Mouse (Mus musculus) lung, adult 10 weeks (tissue): ENCODE results near the gene Nop14. TPM values are rescaled to one million over a fixed set of nuclear protein-coding genes. Genes with fewer than 3 reads are reported as not detected.

Experiments
- polyA plus RNA-seq: library from polyadenylated mRNA; stranded (reverse); fragments of 350-450 nt; fragmentation: Illumina TruSeq; extraction: RNeasy Lipid Tissue Mini Kit (QIAGEN cat#74804); gene quantifications from one replicate; pipeline ENCODE4 v1.2.3, GENCODE M21; 2014; ENCODE audit warnings: low read depth, low replicate concordance; ENCODE audit not compliant: insufficient read depth

Nop14 gene
- 11.7 TPM for polyA plus RNA-seq

DNA sequence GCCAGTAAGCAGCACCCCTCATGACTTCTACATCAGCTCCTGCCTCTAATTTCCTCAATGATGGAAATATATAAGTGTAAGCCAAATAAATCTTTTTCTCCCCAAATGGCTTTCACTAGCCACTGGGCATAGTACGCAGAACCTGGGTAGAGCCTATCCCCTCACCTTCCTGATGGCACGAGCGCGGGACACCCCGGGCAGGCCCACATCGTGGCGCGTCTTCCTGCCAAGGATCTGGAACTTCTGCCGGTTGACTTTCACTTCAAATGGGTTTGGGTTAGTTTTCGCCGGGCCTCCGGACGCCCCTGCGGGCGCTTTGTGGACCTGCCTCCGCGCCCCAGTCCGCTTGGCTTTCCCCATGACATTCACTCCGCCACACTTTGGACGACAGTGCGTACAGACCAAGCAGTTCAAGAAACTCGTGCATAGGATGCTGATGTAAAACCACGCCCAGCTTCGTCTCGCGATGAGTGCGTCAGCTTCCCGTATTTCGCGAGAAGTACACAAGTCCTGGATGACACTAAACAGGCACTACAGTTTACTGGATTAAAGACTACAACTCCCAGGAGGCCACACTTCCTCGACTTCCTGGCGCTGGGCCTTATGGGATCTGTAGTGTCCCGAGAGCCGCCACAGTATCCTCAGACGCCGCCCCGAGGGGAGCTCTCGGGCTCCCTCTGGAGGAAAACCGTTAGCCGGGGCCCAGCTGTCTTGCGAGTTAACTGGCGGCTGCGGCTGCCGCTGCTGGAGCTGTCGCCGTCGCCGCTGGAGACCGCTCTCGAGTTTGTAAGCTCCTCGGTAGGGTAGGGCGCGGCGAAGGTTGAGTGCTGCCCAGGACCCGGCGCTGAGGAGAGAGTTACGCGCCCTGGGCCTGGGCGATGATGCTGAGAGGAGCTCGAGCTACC, at the start of gene Nop14, which contains the start of gene Grk4:
Gene Nop14, minus strand, starts transcription at position 463 of the 905 bp plus-strand sequence.
Gene Grk4, plus strand, starts transcription at position 694 of the 905 bp plus-strand sequence.

DNA sequence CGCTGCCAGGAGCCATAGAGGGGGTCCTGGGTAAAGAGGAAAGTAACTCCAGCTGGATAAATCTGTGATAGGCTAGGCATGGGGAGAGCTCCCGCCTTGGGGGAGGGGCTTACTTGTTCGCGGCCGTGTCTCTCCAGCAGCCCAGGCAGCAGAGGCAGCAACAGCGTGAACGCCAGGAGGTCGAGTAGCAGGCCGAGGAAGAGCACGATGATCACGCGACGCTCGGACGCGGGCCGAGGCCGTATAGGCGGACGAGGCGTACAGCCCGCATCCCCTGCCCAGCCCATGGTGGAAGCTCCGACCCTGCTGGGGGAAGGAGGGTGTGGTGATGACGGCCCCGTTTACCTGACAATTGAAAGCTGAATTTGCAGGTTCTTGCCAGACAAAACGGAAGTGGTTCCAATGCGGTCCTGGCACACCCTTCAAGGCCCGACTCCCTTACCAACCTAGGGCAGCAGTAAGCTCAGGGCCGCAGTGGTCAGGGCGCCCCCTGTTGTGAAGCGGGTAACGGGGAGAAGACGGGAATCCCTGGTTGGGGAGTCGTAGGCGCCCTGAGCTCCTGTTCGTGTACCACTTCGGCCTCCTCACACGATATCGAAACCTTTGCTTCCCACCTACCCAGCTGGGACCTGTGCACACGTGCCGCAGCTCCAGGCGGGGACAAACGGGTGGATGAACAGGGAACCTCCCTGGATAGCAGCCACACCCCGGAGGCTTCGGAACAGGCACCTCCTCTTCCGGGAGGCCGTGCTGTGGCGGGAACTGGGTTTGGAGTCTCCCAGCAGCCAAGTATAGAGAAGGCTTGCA, 23.3 kb downstream of the Nop14 start, which contains the start of gene Mfsd10:
Gene Mfsd10, minus strand, starts transcription at position 732 of the 807 bp plus-strand sequence.

Other genes starting within 250 kb of the Nop14 start
- gene Tnip2, start 146.2 kb downstream of the Nop14 start, polyA plus RNA-seq = 12.1 TPM
- gene Sh3bp2, start 134.3 kb downstream of the Nop14 start, polyA plus RNA-seq = 9.3 TPM
- gene Add1, start 86.5 kb downstream of the Nop14 start, polyA plus RNA-seq = 116 TPM
- 22.6 TPM for gene Mfsd10, start 22.9 kb downstream of the Nop14 start, polyA plus RNA-seq
- gene Grk4, start 231 bp upstream of the Nop14 start, polyA plus RNA-seq = 2.0 TPM
- 3.3 TPM for gene Htt, start 101.6 kb upstream of the Nop14 start, polyA plus RNA-seq
- gene Msantd1, start 247.9 kb upstream of the Nop14 start, polyA plus RNA-seq = 1.3 TPM